Mouse (Mus musculus): ENCODE results near the gene Cd300lg. TPM values are rescaled to one million over a fixed set of nuclear protein-coding genes. Genes with fewer than 3 reads are reported as not detected.

Gene Cd300lg
- polyA plus RNA-seq, 1 experiment from 2014 or later = 0.51 TPM

- no peak for DNase-seq (ENCODE audit: low spot score)
- Histone ChIP-seq H3K4me3 (ENCODE audit: low read depth, low read length) (no peak overlapping the region), H3K9ac (ENCODE audit: low read length) (no peak overlapping the region), H3K4me1 (replicated peaks; ENCODE audit: control insufficient read depth, insufficient read depth, low read length) (no peaks in the 10 kb centered on the region), H3K36me3 (ENCODE audit: control insufficient read depth, insufficient read depth, low read length) (peaks cover 44% of the 10 kb centered on the region), H3K27ac (ENCODE audit: low read depth) (no peak overlapping the region), H3K27me3 (replicated peaks; ENCODE audit: control insufficient read depth, insufficient read depth, low read length) (no peaks in the 10 kb centered on the region), H3K4me2 (ENCODE audit: low read length) (no peak overlapping the region), H3K9me3 (ENCODE audit: control insufficient read depth, low read length) (0 out of 2 replicates have a peak, but pooled peaks cover 3% of the 10 kb centered on the region)
- whole genome bisulfite sequencing = 90% methylated on average over 5 of the region's 5 CpGs
- no peak for ATAC-seq (replicated peaks; ENCODE audit: low FRiP score, low TSS enrichment, low read depth)
These were observed 34.6 kb upstream of the Cd300lg start for GRCm38 (mm10) chr11:102006688-102007087.

DNA sequence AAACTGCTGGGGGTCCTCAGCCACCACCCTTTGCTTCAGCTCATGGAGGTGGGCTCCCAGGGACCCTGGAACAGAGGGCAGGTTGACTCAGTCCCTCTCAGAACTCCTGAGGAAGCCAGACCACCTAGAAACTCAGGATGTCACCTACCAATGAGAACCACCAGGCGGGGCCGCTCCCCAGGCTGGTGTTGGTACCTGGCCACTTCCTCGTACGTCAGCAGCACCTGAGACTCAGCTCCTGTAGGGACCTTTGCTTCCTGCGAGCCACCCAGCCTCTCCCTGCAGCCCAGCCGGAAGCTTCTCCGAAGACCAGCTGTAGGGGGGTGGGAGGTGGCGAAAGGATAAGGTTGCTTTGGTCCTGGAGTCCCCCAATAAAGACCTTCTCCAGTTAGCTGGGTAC is 32.9 kb upstream of the Cd300lg start:
- H3K4me1 ChIP-seq (replicated peaks; ENCODE audit: control insufficient read depth, insufficient read depth, low read length) = no peaks in the 10 kb centered on the region
- DNase-seq (ENCODE audit: low spot score) (no peak), ATAC-seq (replicated peaks; ENCODE audit: low FRiP score, low TSS enrichment, low read depth) (no peak)
- no peak overlapping the region for H3K9ac ChIP-seq (ENCODE audit: low read length)
- no peak overlapping the region for H3K27ac ChIP-seq (ENCODE audit: low read depth)
- no peak overlapping the region for H3K4me3 ChIP-seq (ENCODE audit: low read depth, low read length)
- peaks cover 51% of the 10 kb centered on the region for H3K36me3 ChIP-seq (ENCODE audit: control insufficient read depth, insufficient read depth, low read length)
- no peak overlapping the region for H3K4me2 ChIP-seq (ENCODE audit: low read length)
- WGBS = 91% methylated on average over 8 of the region's 8 CpGs
- no peaks in the 10 kb centered on the region for H3K27me3 ChIP-seq (replicated peaks; ENCODE audit: control insufficient read depth, insufficient read depth, low read length)
- 0 out of 2 replicates have a peak, but pooled peaks cover 3% of the 10 kb centered on the region for H3K9me3 ChIP-seq (ENCODE audit: control insufficient read depth, low read length)

GRCm38 (mm10) chr11:102008954-102009637 is 32.2 kb upstream of the Cd300lg start:
- no peak for ATAC-seq (replicated peaks; ENCODE audit: low FRiP score, low TSS enrichment, low read depth)
- 85% methylated on average over 15 of the region's 15 CpGs for WGBS
- H3K9ac ChIP-seq (ENCODE audit: low read length) = no peak overlapping the region
- no peaks in the 10 kb centered on the region for H3K4me1 ChIP-seq (replicated peaks; ENCODE audit: control insufficient read depth, insufficient read depth, low read length)
- no peak overlapping the region for H3K4me3 ChIP-seq (ENCODE audit: low read depth, low read length)
- no peak overlapping the region for H3K4me2 ChIP-seq (ENCODE audit: low read length)
- no peak for DNase-seq (ENCODE audit: low spot score)
- 0 out of 2 replicates have a peak, but pooled peaks cover 3% of the 10 kb centered on the region for H3K9me3 ChIP-seq (ENCODE audit: control insufficient read depth, low read length)
- H3K27me3 ChIP-seq (replicated peaks; ENCODE audit: control insufficient read depth, insufficient read depth, low read length) = no peaks in the 10 kb centered on the region
- peaks cover 54% of the 10 kb centered on the region for H3K36me3 ChIP-seq (ENCODE audit: control insufficient read depth, insufficient read depth, low read length)
- no peak overlapping the region for H3K27ac ChIP-seq (ENCODE audit: low read depth)

DNA sequence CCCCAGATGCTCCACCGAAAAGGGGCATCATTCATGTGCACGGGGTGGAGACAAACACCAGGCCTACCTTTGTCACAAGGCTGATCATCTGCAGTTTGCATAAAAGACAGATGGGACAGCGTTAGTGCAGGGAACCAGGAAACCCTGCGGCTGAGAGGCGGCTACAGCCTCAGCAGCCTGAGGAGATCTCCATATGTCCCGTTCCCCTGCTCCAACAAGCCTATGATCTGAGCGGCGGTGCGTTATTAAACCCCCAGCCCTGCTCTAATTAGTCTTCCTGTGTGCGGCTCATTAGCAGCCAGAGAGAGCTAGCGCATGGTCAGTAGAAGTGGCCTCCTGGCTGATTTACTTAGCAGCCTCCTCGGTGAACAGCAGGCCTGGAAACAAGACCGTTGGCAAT is 31.2 kb upstream of the Cd300lg start:
- WGBS = 67% methylated on average over 13 of the region's 13 CpGs
- ATAC-seq (replicated peaks; ENCODE audit: low FRiP score, low TSS enrichment, low read depth) (no peak), DNase-seq (ENCODE audit: low spot score) (no peak)
- Histone ChIP-seq H3K27ac (ENCODE audit: low read depth) (no peak overlapping the region), H3K4me2 (ENCODE audit: low read length) (no peak overlapping the region), H3K27me3 (replicated peaks; ENCODE audit: control insufficient read depth, insufficient read depth, low read length) (no peaks in the 10 kb centered on the region), H3K4me3 (ENCODE audit: low read depth, low read length) (no peak overlapping the region), H3K36me3 (ENCODE audit: control insufficient read depth, insufficient read depth, low read length) (peaks cover 49% of the 10 kb centered on the region), H3K4me1 (replicated peaks; ENCODE audit: control insufficient read depth, insufficient read depth, low read length) (no peaks in the 10 kb centered on the region), H3K9ac (ENCODE audit: low read length) (no peak overlapping the region), H3K9me3 (ENCODE audit: control insufficient read depth, low read length) (no peaks in the 10 kb centered on the region)

DNA sequence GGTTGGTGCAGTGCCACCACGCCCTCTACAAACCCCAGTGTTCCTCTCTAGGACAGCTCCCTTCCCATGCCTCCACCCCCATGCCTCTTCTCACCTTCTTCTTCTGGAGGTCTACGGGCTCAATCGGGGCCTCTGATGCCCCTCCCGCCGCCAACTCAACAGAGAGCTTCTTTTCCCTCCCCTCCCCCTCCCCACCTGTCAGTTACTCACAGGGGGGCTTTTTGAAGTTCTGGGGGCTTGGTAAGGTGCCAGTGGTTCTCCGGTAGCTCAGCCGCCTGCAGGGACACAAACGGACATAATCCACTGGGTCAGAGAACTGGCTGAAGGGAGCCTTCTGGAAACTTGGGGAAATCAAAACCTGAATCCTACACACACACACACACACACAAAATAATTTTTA is 29.8 kb upstream of the Cd300lg start:
- no peak overlapping the region for H3K4me2 ChIP-seq (ENCODE audit: low read length)
- no peaks in the 10 kb centered on the region for H3K4me1 ChIP-seq (replicated peaks; ENCODE audit: control insufficient read depth, insufficient read depth, low read length)
- H3K9ac ChIP-seq (ENCODE audit: low read length) = no peak overlapping the region
- DNase-seq (ENCODE audit: low spot score) (no peak), ATAC-seq (replicated peaks; ENCODE audit: low FRiP score, low TSS enrichment, low read depth) (no peak)
- H3K27ac ChIP-seq (ENCODE audit: low read depth) = no peak overlapping the region
- no peaks in the 10 kb centered on the region for H3K27me3 ChIP-seq (replicated peaks; ENCODE audit: control insufficient read depth, insufficient read depth, low read length)
- H3K9me3 ChIP-seq (ENCODE audit: control insufficient read depth, low read length) = no peaks in the 10 kb centered on the region
- WGBS = 82% methylated on average over 8 of the region's 8 CpGs
- H3K36me3 ChIP-seq (ENCODE audit: control insufficient read depth, insufficient read depth, low read length) = peaks cover 49% of the 10 kb centered on the region
- H3K4me3 ChIP-seq (ENCODE audit: low read depth, low read length) = no peak overlapping the region

DNA sequence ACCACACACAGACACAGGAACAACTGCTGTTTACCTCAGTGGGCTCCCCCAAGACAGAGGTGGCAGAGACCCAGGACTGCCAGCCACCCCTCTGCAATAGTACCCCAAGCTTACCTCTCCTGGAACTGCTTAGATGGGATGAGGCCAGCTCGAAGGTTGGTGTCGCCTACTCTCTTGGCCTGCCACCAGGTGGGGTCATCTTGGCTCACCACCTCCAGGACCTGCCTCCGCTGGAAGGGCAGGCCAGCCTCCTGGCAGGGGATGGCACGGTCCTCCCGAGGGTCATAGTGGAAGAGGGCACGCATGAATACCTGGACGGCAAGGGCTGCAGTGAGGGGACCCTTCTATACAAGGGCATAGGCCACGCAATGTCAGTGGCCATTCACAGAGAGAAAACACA is 28.1 kb upstream of the Cd300lg start:
- no peak overlapping the region for H3K27ac ChIP-seq (ENCODE audit: low read depth)
- no peaks in the 10 kb centered on the region for H3K4me1 ChIP-seq (replicated peaks; ENCODE audit: control insufficient read depth, insufficient read depth, low read length)
- H3K36me3 ChIP-seq (ENCODE audit: control insufficient read depth, insufficient read depth, low read length) = peaks cover 56% of the 10 kb centered on the region
- no peak overlapping the region for H3K4me2 ChIP-seq (ENCODE audit: low read length)
- no peak for ATAC-seq (replicated peaks; ENCODE audit: low FRiP score, low TSS enrichment, low read depth)
- no peaks in the 10 kb centered on the region for H3K27me3 ChIP-seq (replicated peaks; ENCODE audit: control insufficient read depth, insufficient read depth, low read length)
- H3K9me3 ChIP-seq (ENCODE audit: control insufficient read depth, low read length) = no peaks in the 10 kb centered on the region
- no peak for DNase-seq (ENCODE audit: low spot score)
- no peak overlapping the region for H3K4me3 ChIP-seq (ENCODE audit: low read depth, low read length)
- no peak overlapping the region for H3K9ac ChIP-seq (ENCODE audit: low read length)
- 87% methylated on average over 8 of the region's 8 CpGs for WGBS

GRCm38 (mm10) chr11:102015472-102015871 is 25.8 kb upstream of the Cd300lg start:
- Histone ChIP-seq H3K9ac (ENCODE audit: low read length) (no peak overlapping the region), H3K4me1 (replicated peaks; ENCODE audit: control insufficient read depth, insufficient read depth, low read length) (no peaks in the 10 kb centered on the region), H3K36me3 (ENCODE audit: control insufficient read depth, insufficient read depth, low read length) (peaks cover 38% of the 10 kb centered on the region), H3K27ac (ENCODE audit: low read depth) (no peak overlapping the region), H3K27me3 (replicated peaks; ENCODE audit: control insufficient read depth, insufficient read depth, low read length) (no peaks in the 10 kb centered on the region), H3K4me3 (ENCODE audit: low read depth, low read length) (no peak overlapping the region), H3K4me2 (ENCODE audit: low read length) (no peak overlapping the region), H3K9me3 (ENCODE audit: control insufficient read depth, low read length) (no peaks in the 10 kb centered on the region)
- DNase-seq (ENCODE audit: low spot score) (no peak), ATAC-seq (replicated peaks; ENCODE audit: low FRiP score, low TSS enrichment, low read depth) (no peak)
- WGBS = 67% methylated on average over 6 of the region's 6 CpGs

- 90% methylated on average over 1 of the region's 1 CpGs for WGBS
- Histone ChIP-seq H3K27ac (ENCODE audit: low read depth) (no peak overlapping the region), H3K9ac (ENCODE audit: low read length) (no peak overlapping the region), H3K4me1 (replicated peaks; ENCODE audit: control insufficient read depth, insufficient read depth, low read length) (no peaks in the 10 kb centered on the region), H3K27me3 (replicated peaks; ENCODE audit: control insufficient read depth, insufficient read depth, low read length) (no peaks in the 10 kb centered on the region), H3K4me3 (ENCODE audit: low read depth, low read length) (no peak overlapping the region), H3K9me3 (ENCODE audit: control insufficient read depth, low read length) (no peaks in the 10 kb centered on the region), H3K36me3 (ENCODE audit: control insufficient read depth, insufficient read depth, low read length) (peaks cover 34% of the 10 kb centered on the region), H3K4me2 (ENCODE audit: low read length) (no peak overlapping the region)
- ATAC-seq (replicated peaks; ENCODE audit: low FRiP score, low TSS enrichment, low read depth) = no peak
- no peak for DNase-seq (ENCODE audit: low spot score)
These were observed 25.2 kb upstream of the Cd300lg start for GRCm38 (mm10) chr11:102016136-102016535.

DNA sequence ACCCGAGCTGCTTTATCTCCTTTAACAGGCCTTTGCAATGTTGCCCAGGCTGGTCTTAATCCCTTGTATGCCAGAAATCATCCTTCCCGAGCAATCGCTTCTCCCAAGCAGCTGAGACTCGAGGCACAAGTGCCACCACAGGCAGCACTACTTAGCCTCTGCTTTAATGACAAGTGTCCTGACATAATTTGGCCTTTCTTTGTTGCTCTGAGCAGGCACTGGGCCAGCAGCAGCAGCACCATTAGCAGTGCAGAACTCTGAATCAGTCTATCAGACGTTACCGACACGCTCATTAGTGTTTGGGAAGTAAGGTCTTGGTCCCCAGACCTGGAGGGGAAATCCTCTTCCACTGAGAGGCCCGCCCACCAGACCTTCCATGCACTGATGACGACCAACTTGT is 21.6 kb upstream of the Cd300lg start:
- Histone ChIP-seq H3K9ac (ENCODE audit: low read length) (no peak overlapping the region), H3K27me3 (replicated peaks; ENCODE audit: control insufficient read depth, insufficient read depth, low read length) (no peaks in the 10 kb centered on the region), H3K4me3 (ENCODE audit: low read depth, low read length) (no peak overlapping the region), H3K4me2 (ENCODE audit: low read length) (no peak overlapping the region), H3K4me1 (replicated peaks; ENCODE audit: control insufficient read depth, insufficient read depth, low read length) (no peaks in the 10 kb centered on the region), H3K9me3 (ENCODE audit: control insufficient read depth, low read length) (no peaks in the 10 kb centered on the region), H3K36me3 (ENCODE audit: control insufficient read depth, insufficient read depth, low read length) (peaks cover 15% of the 10 kb centered on the region; the same call in 1 of the 2 replicates), H3K27ac (ENCODE audit: low read depth) (no peak overlapping the region)
- 81% methylated on average over 9 of the region's 9 CpGs for WGBS
- DNase-seq (ENCODE audit: low spot score) (no peak), ATAC-seq (replicated peaks; ENCODE audit: low FRiP score, low TSS enrichment, low read depth) (no peak)

Measured in intestine, embryonic 14.5 days (tissue).